Mouse (Mus musculus): ENCODE results near the gene Txn1. TPM values are rescaled to one million over a fixed set of nuclear protein-coding genes. Genes with fewer than 3 reads are reported as not detected.

Txn1 gene
- polyA plus RNA-seq, 1 experiment from 2014 or later = 478 TPM

- Histone ChIP-seq H3K9ac (replicated peaks; ENCODE audit: low read depth, low read length) (no peak overlapping the region), H3K4me1 (ENCODE audit: control insufficient read depth, insufficient read depth, low read length) (no peaks in the 10 kb centered on the region), H3K4me3 (ENCODE audit: low read depth, low read length) (no peak overlapping the region), H3K36me3 (ENCODE audit: control insufficient read depth, insufficient read depth, low read length) (no peaks in the 10 kb centered on the region), H3K27ac (ENCODE audit: low read length) (no peak overlapping the region), H3K4me2 (replicated peaks; ENCODE audit: low read depth, low read length) (no peak overlapping the region), H3K9me3 (ENCODE audit: control insufficient read depth, low read depth, low read length) (no peaks in the 10 kb centered on the region), H3K27me3 (ENCODE audit: control insufficient read depth, insufficient read depth, low read length) (no peaks in the 10 kb centered on the region)
- ATAC-seq (ENCODE audit: insufficient number of reproducible peaks, insufficient read depth, low FRiP score, low read depth) = no peak
- 66% methylated on average over 1 of the region's 1 CpGs for WGBS
These were observed 7.9 kb upstream of the Txn1 start for GRCm38 (mm10) chr4:57964143-57964542.

- no peak for ATAC-seq (ENCODE audit: insufficient number of reproducible peaks, insufficient read depth, low FRiP score, low read depth)
- Histone ChIP-seq H3K9ac (replicated peaks; ENCODE audit: low read depth, low read length) (no peak overlapping the region), H3K27ac (ENCODE audit: low read length) (no peak overlapping the region), H3K4me1 (ENCODE audit: control insufficient read depth, insufficient read depth, low read length) (peaks cover 11% of the 10 kb centered on the region; the same call in 1 of the 2 replicates), H3K4me2 (replicated peaks; ENCODE audit: low read depth, low read length) (no peak overlapping the region), H3K4me3 (ENCODE audit: low read depth, low read length) (no peak overlapping the region), H3K9me3 (ENCODE audit: control insufficient read depth, low read depth, low read length) (no peaks in the 10 kb centered on the region), H3K36me3 (ENCODE audit: control insufficient read depth, insufficient read depth, low read length) (no peaks in the 10 kb centered on the region), H3K27me3 (ENCODE audit: control insufficient read depth, insufficient read depth, low read length) (no peaks in the 10 kb centered on the region)
- WGBS = 86% methylated on average over 8 of the region's 8 CpGs
These were observed 2.8 kb upstream of the Txn1 start for GRCm38 (mm10) chr4:57959056-57959455.

- Histone ChIP-seq H3K4me1 (ENCODE audit: control insufficient read depth, insufficient read depth, low read length) (peaks cover 20% of the 10 kb centered on the region; the same call in 1 of the 2 replicates), H3K4me2 (replicated peaks; ENCODE audit: low read depth, low read length) (no peak overlapping the region), H3K9ac (replicated peaks; ENCODE audit: low read depth, low read length) (no peak overlapping the region), H3K4me3 (ENCODE audit: low read depth, low read length) (no peak overlapping the region), H3K27ac (ENCODE audit: low read length) (no peak overlapping the region), H3K27me3 (ENCODE audit: control insufficient read depth, insufficient read depth, low read length) (no peaks in the 10 kb centered on the region), H3K36me3 (ENCODE audit: control insufficient read depth, insufficient read depth, low read length) (no peaks in the 10 kb centered on the region), H3K9me3 (ENCODE audit: control insufficient read depth, low read depth, low read length) (no peaks in the 10 kb centered on the region)
- ATAC-seq (ENCODE audit: insufficient number of reproducible peaks, insufficient read depth, low FRiP score, low read depth) = no peak
- WGBS = 76% methylated on average over 9 of the region's 9 CpGs
These were observed 1.9 kb upstream of the Txn1 start for GRCm38 (mm10) chr4:57958098-57958497.

GRCm38 (mm10) chr4:57957200-57958085 is 1.2 kb upstream of the Txn1 start:
- Histone ChIP-seq H3K9me3 (ENCODE audit: control insufficient read depth, low read depth, low read length) (no peaks in the 10 kb centered on the region), H3K36me3 (ENCODE audit: control insufficient read depth, insufficient read depth, low read length) (no peaks in the 10 kb centered on the region; the same call in 1 of the 2 replicates), H3K4me1 (ENCODE audit: control insufficient read depth, insufficient read depth, low read length) (peaks cover 20% of the 10 kb centered on the region; the same call in 1 of the 2 replicates), H3K4me3 (ENCODE audit: low read depth, low read length) (peak overlapping the region; percentile 63), H3K27me3 (ENCODE audit: control insufficient read depth, insufficient read depth, low read length) (no peaks in the 10 kb centered on the region), H3K9ac (replicated peaks; ENCODE audit: low read depth, low read length) (peak overlapping the region; percentile 55; the same call in 1 of the 2 replicates), H3K4me2 (replicated peaks; ENCODE audit: low read depth, low read length) (peak overlapping the region; percentile 72), H3K27ac (ENCODE audit: low read length) (peak overlapping the region; percentile 96)
- WGBS = 39% methylated on average over 11 of the region's 11 CpGs
- no peak for ATAC-seq (ENCODE audit: insufficient number of reproducible peaks, insufficient read depth, low FRiP score, low read depth)

- ATAC-seq (ENCODE audit: insufficient number of reproducible peaks, insufficient read depth, low FRiP score, low read depth) = peak; percentile 4; the same call in 1 of the 2 replicates
These were observed 660 bp downstream of the Txn1 start for GRCm38 (mm10) chr4:57955544-57955958.

GRCm38 (mm10) chr4:57954991-57955390 is 1.2 kb downstream of the Txn1 start:
- H3K4me3 ChIP-seq (ENCODE audit: low read depth, low read length) = peak overlapping the region; percentile 63
- ATAC-seq (ENCODE audit: insufficient number of reproducible peaks, insufficient read depth, low FRiP score, low read depth) = no peak
- peaks cover 20% of the 10 kb centered on the region; the same call in 1 of the 2 replicates for H3K4me1 ChIP-seq (ENCODE audit: control insufficient read depth, insufficient read depth, low read length)
- H3K4me2 ChIP-seq (replicated peaks; ENCODE audit: low read depth, low read length) = peak overlapping the region; percentile 39
- peaks cover 22% of the 10 kb centered on the region for H3K36me3 ChIP-seq (ENCODE audit: control insufficient read depth, insufficient read depth, low read length)
- peak overlapping the region; percentile 60; the same call in 1 of the 2 replicates for H3K9ac ChIP-seq (replicated peaks; ENCODE audit: low read depth, low read length)
- H3K27me3 ChIP-seq (ENCODE audit: control insufficient read depth, insufficient read depth, low read length) = no peaks in the 10 kb centered on the region
- H3K27ac ChIP-seq (ENCODE audit: low read length) = peak overlapping the region; percentile 86; the same call in 1 of the 2 replicates
- WGBS = 68% methylated on average over 8 of the region's 8 CpGs
- H3K9me3 ChIP-seq (ENCODE audit: control insufficient read depth, low read depth, low read length) = no peaks in the 10 kb centered on the region

More at GRCm38 (mm10) chr4:57955544-57955958, 660 bp downstream of the Txn1 start:
- H3K36me3 ChIP-seq (ENCODE audit: control insufficient read depth, insufficient read depth, low read length) = peaks cover 18% of the 10 kb centered on the region
- H3K9me3 ChIP-seq (ENCODE audit: control insufficient read depth, low read depth, low read length) = no peaks in the 10 kb centered on the region
- H3K27me3 ChIP-seq (ENCODE audit: control insufficient read depth, insufficient read depth, low read length) = no peaks in the 10 kb centered on the region
- 1% methylated on average over 25 of the region's 25 CpGs for WGBS
- peaks cover 20% of the 10 kb centered on the region; the same call in 1 of the 2 replicates for H3K4me1 ChIP-seq (ENCODE audit: control insufficient read depth, insufficient read depth, low read length)
- peak overlapping the region; percentile 86 for H3K27ac ChIP-seq (ENCODE audit: low read length)
- peak overlapping the region; percentile 60 for H3K9ac ChIP-seq (replicated peaks; ENCODE audit: low read depth, low read length)
- peak overlapping the region; percentile 63 for H3K4me3 ChIP-seq (ENCODE audit: low read depth, low read length)
- peak overlapping the region; percentile 39 for H3K4me2 ChIP-seq (replicated peaks; ENCODE audit: low read depth, low read length)

- H3K27me3 ChIP-seq (ENCODE audit: control insufficient read depth, insufficient read depth, low read length) = no peaks in the 10 kb centered on the region
- H3K9me3 ChIP-seq (ENCODE audit: control insufficient read depth, low read depth, low read length) = no peaks in the 10 kb centered on the region
- peak overlapping the region; percentile 63 for H3K4me3 ChIP-seq (ENCODE audit: low read depth, low read length)
- H3K36me3 ChIP-seq (ENCODE audit: control insufficient read depth, insufficient read depth, low read length) = peaks cover 26% of the 10 kb centered on the region
- H3K27ac ChIP-seq (ENCODE audit: low read length) = no peak overlapping the region; the same call in 1 of the 2 replicates
- peak overlapping the region; percentile 39 for H3K4me2 ChIP-seq (replicated peaks; ENCODE audit: low read depth, low read length)
- peaks cover 20% of the 10 kb centered on the region; the same call in 1 of the 2 replicates for H3K4me1 ChIP-seq (ENCODE audit: control insufficient read depth, insufficient read depth, low read length)
- WGBS = 55% methylated on average over 6 of the region's 6 CpGs
- ATAC-seq (ENCODE audit: insufficient number of reproducible peaks, insufficient read depth, low FRiP score, low read depth) = no peak
- H3K9ac ChIP-seq (replicated peaks; ENCODE audit: low read depth, low read length) = no peak overlapping the region
These were observed 1.6 kb downstream of the Txn1 start for GRCm38 (mm10) chr4:57954580-57954979.

GRCm38 (mm10) chr4:57953796-57954195 is 2.4 kb downstream of the Txn1 start:
- WGBS = 95% methylated on average over 7 of the region's 7 CpGs
- H3K4me3 ChIP-seq (ENCODE audit: low read depth, low read length) = no peak overlapping the region
- no peak overlapping the region for H3K27ac ChIP-seq (ENCODE audit: low read length)
- peaks cover 20% of the 10 kb centered on the region; the same call in 1 of the 2 replicates for H3K4me1 ChIP-seq (ENCODE audit: control insufficient read depth, insufficient read depth, low read length)
- no peaks in the 10 kb centered on the region for H3K27me3 ChIP-seq (ENCODE audit: control insufficient read depth, insufficient read depth, low read length)
- H3K4me2 ChIP-seq (replicated peaks; ENCODE audit: low read depth, low read length) = no peak overlapping the region
- no peak for ATAC-seq (ENCODE audit: insufficient number of reproducible peaks, insufficient read depth, low FRiP score, low read depth)
- H3K9ac ChIP-seq (replicated peaks; ENCODE audit: low read depth, low read length) = no peak overlapping the region
- H3K36me3 ChIP-seq (ENCODE audit: control insufficient read depth, insufficient read depth, low read length) = peaks cover 34% of the 10 kb centered on the region
- H3K9me3 ChIP-seq (ENCODE audit: control insufficient read depth, low read depth, low read length) = no peaks in the 10 kb centered on the region
